Comparison of ENCODE assay signal across 8 mouse cellular contexts in the genomic region with DNA sequence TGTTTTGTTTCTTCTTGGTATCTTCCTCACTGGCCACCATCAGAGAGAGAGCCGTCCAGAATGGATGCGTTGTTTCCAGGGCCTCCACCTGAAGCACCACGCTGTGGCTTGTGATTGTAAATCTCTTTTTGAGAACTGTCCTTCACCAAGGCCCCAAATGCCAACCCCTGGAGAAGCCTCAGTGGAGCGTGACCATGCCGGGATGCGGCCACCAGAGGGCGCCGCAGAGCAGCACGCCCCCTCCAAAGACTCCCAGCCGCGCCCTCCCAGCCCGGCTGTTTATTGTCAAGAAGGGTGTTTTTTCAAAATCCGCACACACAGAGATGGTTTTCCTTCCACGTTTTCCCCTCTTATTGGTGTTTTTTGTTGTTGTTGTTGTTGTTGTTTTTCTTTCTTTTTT.
DNase-seq lines count a peak whose midpoint lies in the region; ATAC-seq lines count a peak whose summit lies in the region.

No protein-coding gene starts in this region.

- intact Hi-C loops in heart, postnatal 36 days (cut with DNase I) = loop anchor here (2.0 to 5.0 kb wide), 3 partner anchors 131 to 619 kb away; no protein-coding TSS in a partner anchor

- H3K36me3 ChIP-seq in forebrain, embryonic 13.5 days (ENCODE audit: poor library complexity, severe bottlenecking) = no peaks in the 10 kb centered on the region

- no peak overlapping the region for H3K4me3 ChIP-seq in forebrain, embryonic 13.5 days

- H3K9me3 ChIP-seq in forebrain, embryonic 13.5 days (replicated peaks) = no peaks in the 10 kb centered on the region

- no peaks in the 10 kb centered on the region for H3K27me3 ChIP-seq in forebrain, embryonic 13.5 days

- ATAC-seq in forebrain, embryonic 13.5 days = peak; percentile 80; the same call in 1 of the 2 replicates

- no peak overlapping the region for H3K27ac ChIP-seq in forebrain, embryonic 13.5 days

- H3K9ac ChIP-seq in forebrain, embryonic 13.5 days = no peak overlapping the region

- H3K4me1 ChIP-seq in forebrain, embryonic 13.5 days = no peaks in the 10 kb centered on the region

- 2% methylated on average over 14 of the region's 14 CpGs for WGBS in forebrain, embryonic 13.5 days

- peak; percentile 26 for DNase-seq in ES-CJ7 (ENCODE audit: low read depth, low spot score)
- DNase-seq in c-Kit-positive CD71-positive TER-119-negative erythroid progenitor cells, embryonic 14.5 days (ENCODE audit: low read depth) = peak; percentile 34
- peak; percentile 75 to 81 for DNase-seq in heart, postnatal 36 days
- peak; percentile 30 to 68 for DNase-seq in layer of hippocampus, adult 18-20 months (ENCODE audit: low spot score in 2 of 2)
- DNase-seq in lung, postnatal 10 days = peak; percentile 81
- peak; percentile 75 for DNase-seq in ovary, postnatal 36 days (ENCODE audit: low spot score)
- peak; percentile 71 for DNase-seq in thymus, postnatal 25 days

- H3K4me2 ChIP-seq in forebrain, embryonic 13.5 days = no peak overlapping the region

Comparison
In these comparisons a context has a peak if more than half of its experiments do, and no peak if none do; other contexts are left out.
1. DNase-seq: peak in every context shown above with its lines; median percentile 81 in lung, postnatal 10 days; 78 in heart, postnatal 36 days; 75 in ovary, postnatal 36 days; 71 in thymus, postnatal 25 days; 49 in layer of hippocampus, adult 18-20 months; 34 in c-Kit-positive CD71-positive TER-119-negative erythroid progenitor cells, embryonic 14.5 days; 26 in ES-CJ7.